Mouse (Mus musculus): Measurements from ENCODE around the gene Jag2.

GRCm38 (mm10) chr12:112952433-112952832, 22.9 kb upstream of the Jag2 start:
- TF ChIP-seq CTCF (IDR thresholded peaks at IDR 0.05; ENCODE audit: low read depth) = no peak
- no peak for TF ChIP-seq EP300 (IDR thresholded peaks at IDR 0.05; ENCODE audit: low read depth)
